Mouse (Mus musculus) heart, embryonic 12.5 days (tissue): ENCODE measurements around the gene Scamp1. TPM values are rescaled to one million over a fixed set of nuclear protein-coding genes. Genes with fewer than 3 reads are reported as not detected.
"Not testable (repeated sequence)": the region's sequence is repeated elsewhere in the genome, so short reads cannot be mapped to it uniquely, and the experiment has no call there.

Experiments used
- ATAC-seq: fragments of 200-750 bp; cut with Nextera tagmentation; 2 replicates; pipeline ENCODE4 v1.8.0; 2017; ENCODE audit warnings: moderate TSS enrichment, moderate library complexity; ENCODE audit not compliant: insufficient number of reproducible peaks, low FRiP score
- H3K27ac ChIP-seq: fragments of 300-500 bp; sonication (generic); 2 replicates; pipeline ENCODE4 v1.5.1; 2016; ENCODE audit warnings: mild to moderate bottlenecking, moderate library complexity; ENCODE audit not compliant: poor library complexity, severe bottlenecking
- H3K27me3 ChIP-seq: fragments of 300-500 bp; sonication (generic); replicated peaks from 2 replicates; pipeline ENCODE4 v1.6.1; 2016; ENCODE audit warnings: mild to moderate bottlenecking, moderate library complexity
- H3K36me3 ChIP-seq: fragments of 300-500 bp; sonication (generic); 2 replicates; pipeline ENCODE4 v1.6.1; 2016; ENCODE audit warnings: mild to moderate bottlenecking, moderate library complexity
- H3K4me1 ChIP-seq: fragments of 300-500 bp; sonication (generic); replicated peaks from 2 replicates; pipeline ENCODE4 v1.6.1; 2016; ENCODE audit warnings: mild to moderate bottlenecking
- H3K4me2 ChIP-seq: fragments of 300-500 bp; sonication (generic); 2 replicates; pipeline ENCODE4 v1.6.1; 2016; ENCODE audit warnings: mild to moderate bottlenecking, moderate library complexity
- H3K4me3 ChIP-seq: fragments of 300-500 bp; sonication (generic); 2 replicates; pipeline ENCODE4 v1.5.1; 2016; ENCODE audit warnings: mild to moderate bottlenecking
- H3K9ac ChIP-seq: fragments of 300-500 bp; sonication (generic); 2 replicates; pipeline ENCODE4 v1.6.1; 2016; ENCODE audit warnings: mild to moderate bottlenecking, moderate library complexity
- H3K9me3 ChIP-seq: fragments of 300-500 bp; sonication (generic); replicated peaks from 2 replicates; pipeline ENCODE4 v1.6.1; 2016; ENCODE audit warnings: mild to moderate bottlenecking, moderate library complexity
- WGBS: fragments of 180-500 bp; shearing (Covaris S2); methylation state at CpG from one replicate; pipeline ENCODE4 v1.1.7; 2016; 5-methylcytosine and 5-hydroxymethylcytosine counted together
- polyA plus RNA-seq: library from polyadenylated mRNA; unstranded; fragments of >200 nt; fragmentation: Nextera tagmentation; extraction: Ambion mirVana; gene quantifications from 2 replicates; pipeline ENCODE4 v1.2.1, GENCODE M21; 2016

Gene Scamp1
- polyA plus RNA-seq: 26.2 and 29.2 TPM in 2 replicates

- WGBS: under 1% methylated on average over 62 of the region's 62 CpGs
- no peaks in the 10 kb centered on the region for H3K9me3 ChIP-seq
- H3K4me2 ChIP-seq: peak within 1 kb of the TSS; percentile 87
- H3K4me1 ChIP-seq: peaks cover 9% of the 10 kb centered on the region; the same call in 1 of the 2 replicates
- peak within 1 kb of the TSS; percentile 90 for H3K4me3 ChIP-seq
- peak; percentile 94 for ATAC-seq
- peak within 1 kb of the TSS; percentile 95 for H3K9ac ChIP-seq
- no peaks in the 10 kb centered on the region for H3K36me3 ChIP-seq
- peak within 1 kb of the TSS; percentile 26 for H3K27ac ChIP-seq
- H3K27me3 ChIP-seq: no peaks in the 10 kb centered on the region
Measured at GRCm38 (mm10) chr13:94285281-94285871, at the start of gene Scamp1. Gene Scamp1, minus strand, starts transcription at chr13:94285857.

GRCm38 (mm10) chr13:94330392-94330979 lies 44.8 kb upstream of the Scamp1 start:
- Histone ChIP-seq H3K36me3 (no peaks in the 10 kb centered on the region), H3K27me3 (no peaks in the 10 kb centered on the region), H3K4me2 (no peak overlapping the region), H3K9ac (no peak overlapping the region), H3K27ac (no peak overlapping the region), H3K9me3 (no peaks in the 10 kb centered on the region), H3K4me3 (no peak overlapping the region), H3K4me1 (no peaks in the 10 kb centered on the region)
- ATAC-seq: no peak
- WGBS: 66% methylated on average over 3 of the region's 3 CpGs

GRCm38 (mm10) chr13:94329005-94329404 lies 43.3 kb upstream of the Scamp1 start:
- not testable (repeated sequence) for H3K9me3 ChIP-seq, H3K27me3 ChIP-seq, ATAC-seq, H3K9ac ChIP-seq, H3K4me2 ChIP-seq, H3K4me3 ChIP-seq, H3K36me3 ChIP-seq, H3K4me1 ChIP-seq, H3K27ac ChIP-seq
- WGBS: 85% methylated on average over 6 of the region's 6 CpGs

GRCm38 (mm10) chr13:94328063-94328462 lies 42.4 kb upstream of the Scamp1 start:
- Histone ChIP-seq H3K27ac (no peak overlapping the region), H3K27me3 (no peaks in the 10 kb centered on the region), H3K9ac (no peak overlapping the region), H3K4me2 (no peak overlapping the region), H3K9me3 (0 out of 2 replicates have a peak, but pooled peaks cover 5% of the 10 kb centered on the region), H3K36me3 (no peaks in the 10 kb centered on the region), H3K4me1 (no peaks in the 10 kb centered on the region), H3K4me3 (no peak overlapping the region)
- peak; percentile 64; the same call in 1 of the 2 replicates for ATAC-seq
- 67% methylated on average over 3 of the region's 3 CpGs for WGBS

GRCm38 (mm10) chr13:94322475-94322874 lies 36.8 kb upstream of the Scamp1 start:
- no peaks in the 10 kb centered on the region for H3K36me3 ChIP-seq
- H3K9ac ChIP-seq: no peak overlapping the region
- H3K9me3 ChIP-seq: peaks cover 9% of the 10 kb centered on the region; the same call in 1 of the 2 replicates
- H3K4me1 ChIP-seq: no peaks in the 10 kb centered on the region
- no peak overlapping the region for H3K4me3 ChIP-seq
- ATAC-seq: no peak
- 83% methylated on average over 4 of the region's 4 CpGs for WGBS
- no peak overlapping the region for H3K4me2 ChIP-seq
- no peak overlapping the region for H3K27ac ChIP-seq
- H3K27me3 ChIP-seq: no peaks in the 10 kb centered on the region

- no peak for ATAC-seq
- Histone ChIP-seq H3K4me2 (no peak overlapping the region), H3K4me1 (no peaks in the 10 kb centered on the region), H3K9ac (no peak overlapping the region), H3K27ac (no peak overlapping the region), H3K4me3 (no peak overlapping the region), H3K36me3 (no peaks in the 10 kb centered on the region), H3K27me3 (no peaks in the 10 kb centered on the region), H3K9me3 (peaks cover 9% of the 10 kb centered on the region; the same call in 1 of the 2 replicates)
- 63% methylated on average over 1 of the region's 1 CpGs for WGBS
Measured at GRCm38 (mm10) chr13:94321094-94321792, 35.6 kb upstream of the Scamp1 start.

- H3K36me3 ChIP-seq: no peaks in the 10 kb centered on the region
- no peak for ATAC-seq
- H3K4me2 ChIP-seq: no peak overlapping the region
- H3K4me3 ChIP-seq: no peak overlapping the region
- no peak overlapping the region for H3K27ac ChIP-seq
- peaks cover 4% of the 10 kb centered on the region; the same call in 1 of the 2 replicates for H3K9me3 ChIP-seq
- no peaks in the 10 kb centered on the region for H3K4me1 ChIP-seq
- no peaks in the 10 kb centered on the region for H3K27me3 ChIP-seq
- 86% methylated on average over 10 of the region's 10 CpGs for WGBS
- no peak overlapping the region for H3K9ac ChIP-seq
Measured at GRCm38 (mm10) chr13:94316975-94317511, 31.4 kb upstream of the Scamp1 start.

- 89% methylated on average over 8 of the region's 8 CpGs for WGBS
- H3K9me3 ChIP-seq: not testable (repeated sequence)
Measured at GRCm38 (mm10) chr13:94312812-94313211, 27.2 kb upstream of the Scamp1 start.

GRCm38 (mm10) chr13:94308279-94308678 lies 22.6 kb upstream of the Scamp1 start:
- H3K36me3 ChIP-seq: no peaks in the 10 kb centered on the region
- no peak for ATAC-seq
- 0 out of 2 replicates have a peak, but pooled peaks cover 6% of the 10 kb centered on the region for H3K4me1 ChIP-seq
- no peaks in the 10 kb centered on the region for H3K9me3 ChIP-seq
- no peak overlapping the region for H3K4me3 ChIP-seq
- 66% methylated on average over 2 of the region's 2 CpGs for WGBS
- H3K27me3 ChIP-seq: no peaks in the 10 kb centered on the region
- H3K4me2 ChIP-seq: no peak overlapping the region
- no peak overlapping the region for H3K9ac ChIP-seq
- H3K27ac ChIP-seq: no peak overlapping the region

More at GRCm38 (mm10) chr13:94312812-94313211, 27.2 kb upstream of the Scamp1 start:
- not testable (repeated sequence) for ATAC-seq, H3K27ac ChIP-seq, H3K4me2 ChIP-seq, H3K4me1 ChIP-seq, H3K36me3 ChIP-seq, H3K9ac ChIP-seq, H3K4me3 ChIP-seq, H3K27me3 ChIP-seq

- Histone ChIP-seq H3K9ac (no peak overlapping the region; the same call in 1 of the 2 replicates), H3K4me1 (0 out of 2 replicates have a peak, but pooled peaks cover 6% of the 10 kb centered on the region), H3K27ac (no peak overlapping the region), H3K36me3 (no peaks in the 10 kb centered on the region), H3K4me2 (no peak overlapping the region), H3K27me3 (no peaks in the 10 kb centered on the region), H3K9me3 (no peaks in the 10 kb centered on the region), H3K4me3 (no peak overlapping the region)
- 79% methylated on average over 7 of the region's 7 CpGs for WGBS
- ATAC-seq: no peak
Measured at GRCm38 (mm10) chr13:94307531-94307930, 21.9 kb upstream of the Scamp1 start.

- Histone ChIP-seq H3K9me3 (no peaks in the 10 kb centered on the region), H3K36me3 (no peaks in the 10 kb centered on the region), H3K4me2 (peak overlapping the region; percentile 62), H3K27ac (no peak overlapping the region), H3K4me1 (0 out of 2 replicates have a peak, but pooled peaks cover 6% of the 10 kb centered on the region), H3K27me3 (no peaks in the 10 kb centered on the region), H3K4me3 (peak overlapping the region; percentile 26), H3K9ac (peak overlapping the region; percentile 53; the same call in 1 of the 2 replicates)
- ATAC-seq: no peak
- 25% methylated on average over 5 of the region's 5 CpGs for WGBS
Measured at GRCm38 (mm10) chr13:94306968-94307289, 21.3 kb upstream of the Scamp1 start.
